Mouse (Mus musculus) T-helper 2 cell (primary cell): ENCODE data around the gene Epor.

Source experiments
- in situ Hi-C: fragments of 300-600 bp; cut with MboI, MseI; formaldehyde crosslinking; loops from one replicate; pipeline ENCODE4 v1.15.1; 2025; ENCODE audit warnings: high pct_unique_total_duplicates

The Epor gene

DNA sequence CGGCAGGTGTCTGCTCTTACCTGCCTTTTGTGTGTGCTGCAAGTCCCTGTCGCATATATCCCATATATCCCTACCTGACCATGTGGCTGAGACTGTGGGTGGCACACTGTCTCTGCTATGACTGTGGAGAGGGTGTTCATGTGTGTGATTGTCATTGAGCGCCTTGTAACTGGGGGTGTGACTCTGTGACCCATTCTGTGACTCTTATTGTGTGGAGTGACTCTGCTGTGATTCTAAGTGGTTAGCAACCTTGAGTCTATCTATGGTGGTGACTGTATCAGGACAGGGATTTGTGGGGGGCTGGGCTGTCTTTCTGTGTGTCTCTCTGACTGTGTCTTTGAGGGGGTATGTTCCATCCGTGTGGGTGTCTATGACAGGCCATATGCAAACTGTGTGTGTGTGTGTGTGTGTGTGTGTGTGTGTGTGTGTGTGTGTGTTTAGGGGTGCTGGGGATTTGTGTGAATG is 25.6 kb downstream of the Epor start:
- in situ Hi-C loops, result loop anchor here (5.0 kb wide), 1 partner anchor 85 kb away; the partner anchor contains the start of gene Dock6

DNA sequence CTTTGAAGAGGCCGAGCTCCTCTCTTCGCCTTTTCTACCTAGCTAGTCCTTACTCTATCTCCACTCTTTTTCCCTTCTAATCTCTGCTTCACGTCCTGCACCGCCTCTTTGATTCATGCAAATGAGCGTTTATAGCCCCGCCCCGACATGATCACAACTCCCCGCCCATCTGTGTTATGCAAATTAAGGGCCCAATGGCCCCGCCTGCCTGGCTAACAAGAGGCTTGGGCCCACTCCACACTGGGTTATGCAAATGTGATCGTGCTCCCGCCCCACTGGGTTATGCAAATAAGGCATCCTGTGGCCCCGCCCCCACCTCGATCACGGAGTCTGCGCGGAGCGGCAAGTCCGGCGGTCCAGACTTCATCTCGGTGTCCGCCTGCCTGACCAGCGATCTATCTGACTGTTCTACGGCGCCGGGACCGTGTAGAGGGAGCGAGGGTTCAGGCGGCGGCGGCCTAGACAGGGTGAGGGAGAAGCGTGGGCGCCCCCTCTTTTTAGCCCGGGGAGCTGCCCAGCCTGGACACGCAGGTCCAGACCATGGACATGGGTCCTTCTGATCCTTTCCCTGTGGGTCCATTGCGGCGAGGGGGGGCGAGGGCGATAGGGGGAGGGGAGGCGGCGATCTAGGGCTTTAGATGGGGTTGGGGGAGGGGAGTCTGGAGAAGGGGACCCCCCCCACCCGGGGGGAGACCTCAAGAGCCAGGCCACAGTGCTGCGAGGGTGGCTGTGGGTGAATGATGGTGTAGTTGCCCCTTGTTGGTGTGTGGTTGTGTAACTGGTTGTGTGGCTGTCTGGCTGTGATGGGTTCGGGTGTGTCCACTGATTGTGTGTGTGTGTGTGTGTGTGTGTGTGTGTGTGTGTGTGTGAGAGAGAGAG is 26.4 kb downstream of the Epor start, which contains the start of gene Plppr2:
Gene Plppr2, plus strand, starts transcription at position 342 of the 879 bp plus-strand sequence.
- in situ Hi-C loops, result loop anchor here (5.0 kb wide), 1 partner anchor 85 kb away; the partner anchor contains the start of gene Dock6

DNA sequence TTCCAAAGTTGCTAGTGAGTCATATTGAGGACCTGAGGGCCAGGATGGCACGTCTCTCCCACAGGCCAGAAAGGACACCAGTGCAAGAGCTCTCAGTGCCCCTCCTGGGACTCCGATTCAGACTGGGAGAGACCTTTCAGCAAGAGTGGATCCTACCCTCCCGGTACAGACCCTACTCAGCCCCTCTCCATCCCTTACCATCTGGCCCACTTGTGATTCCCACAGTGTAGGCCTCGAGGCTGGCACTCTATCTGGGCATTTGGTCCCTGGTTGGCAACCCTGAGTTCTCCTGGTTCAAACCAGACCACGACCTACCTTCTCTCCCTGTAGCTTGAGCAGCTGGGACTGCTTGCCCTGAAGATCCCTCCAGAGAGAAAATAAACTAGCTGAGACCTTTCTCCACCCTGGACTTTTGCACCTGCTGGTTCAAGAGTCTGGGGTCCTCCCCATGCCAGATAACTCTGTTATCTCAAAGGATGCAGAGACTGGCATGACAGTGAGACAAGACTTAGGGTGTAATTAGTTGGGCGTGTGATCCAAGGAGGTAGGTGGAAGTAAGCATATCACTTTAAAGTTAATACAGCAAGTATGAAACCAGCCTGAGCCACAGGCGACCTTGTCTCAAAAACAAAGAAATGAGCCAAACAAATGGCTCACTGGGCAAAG is 27.7 kb downstream of the Epor start:
- in situ Hi-C loops, result loop anchor here (5.0 kb wide), 1 partner anchor 83 kb away; the partner anchor contains the start of gene Dock6

DNA sequence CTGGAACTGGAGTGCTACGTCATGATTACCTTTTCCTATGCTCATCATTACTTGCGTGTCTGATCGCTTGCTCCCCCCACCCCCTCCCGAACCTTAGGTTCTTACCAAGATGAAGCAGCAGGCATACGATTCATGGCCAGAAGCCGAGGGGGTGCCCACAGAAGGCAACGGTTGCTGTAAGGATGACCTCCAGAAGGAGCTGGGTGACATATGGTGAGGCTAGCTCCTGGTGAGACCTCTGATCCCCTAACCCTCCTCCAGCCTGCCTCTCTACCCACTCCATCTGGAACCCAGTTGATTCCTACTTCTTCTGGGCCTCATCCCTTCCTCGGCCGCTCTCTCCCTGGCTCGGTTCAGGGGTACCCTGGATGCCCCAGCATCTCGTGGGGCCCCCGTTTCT is 29.3 kb downstream of the Epor start:
- in situ Hi-C loops, result no loop called here

DNA sequence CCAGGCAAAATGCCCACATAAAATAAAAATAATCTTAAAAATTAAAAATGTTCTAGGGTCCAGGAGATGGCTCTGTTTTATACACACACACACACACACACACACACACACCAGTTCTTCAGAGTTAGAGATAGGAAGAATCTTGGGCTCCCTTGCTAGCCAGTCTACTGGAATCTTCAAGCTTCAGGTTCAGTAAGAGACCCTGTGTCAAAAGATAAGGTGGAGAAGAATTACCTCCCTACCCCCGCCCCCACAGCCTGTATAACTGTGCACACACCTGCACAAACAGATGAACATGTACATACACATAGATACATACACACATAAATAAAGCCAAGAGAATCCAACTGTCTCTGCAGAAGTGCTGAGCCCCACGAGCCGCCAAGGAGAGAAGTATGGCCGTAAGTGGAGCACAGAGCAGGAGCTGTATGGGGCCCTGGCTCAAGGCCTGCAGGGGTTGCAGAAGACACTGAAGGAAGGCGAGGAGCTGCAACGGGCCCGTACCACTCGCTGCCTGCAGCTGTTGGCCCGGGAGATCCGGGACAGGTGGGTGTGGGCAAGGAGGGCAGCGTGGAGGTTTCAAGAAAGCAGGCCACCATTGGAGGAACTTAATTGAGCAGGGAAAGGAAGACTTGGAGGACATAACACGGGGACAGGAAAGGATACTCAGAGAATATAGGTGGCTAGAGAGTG is 30.7 kb downstream of the Epor start:
- in situ Hi-C loops, result no loop called here

DNA sequence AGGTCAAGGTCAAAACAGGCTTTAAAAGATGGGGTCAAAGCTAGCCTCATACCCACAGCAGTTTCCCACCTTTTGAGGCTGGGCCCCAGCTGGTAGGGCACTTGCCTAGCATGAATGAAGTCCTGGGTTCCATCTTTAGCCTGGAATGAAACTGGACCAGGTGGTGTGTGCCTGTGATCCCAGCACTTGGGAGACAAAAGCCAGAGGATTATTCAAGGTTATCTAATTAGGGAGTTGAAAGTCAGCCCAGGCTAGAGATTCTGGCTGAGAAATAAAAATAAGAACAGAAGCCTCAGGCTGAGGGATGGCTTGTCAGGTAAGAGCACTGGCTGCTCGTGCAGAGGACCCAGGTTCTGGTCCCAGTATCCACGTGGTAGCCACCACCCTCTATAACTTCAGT is 31.3 kb downstream of the Epor start:
- in situ Hi-C loops, result no loop called here

DNA sequence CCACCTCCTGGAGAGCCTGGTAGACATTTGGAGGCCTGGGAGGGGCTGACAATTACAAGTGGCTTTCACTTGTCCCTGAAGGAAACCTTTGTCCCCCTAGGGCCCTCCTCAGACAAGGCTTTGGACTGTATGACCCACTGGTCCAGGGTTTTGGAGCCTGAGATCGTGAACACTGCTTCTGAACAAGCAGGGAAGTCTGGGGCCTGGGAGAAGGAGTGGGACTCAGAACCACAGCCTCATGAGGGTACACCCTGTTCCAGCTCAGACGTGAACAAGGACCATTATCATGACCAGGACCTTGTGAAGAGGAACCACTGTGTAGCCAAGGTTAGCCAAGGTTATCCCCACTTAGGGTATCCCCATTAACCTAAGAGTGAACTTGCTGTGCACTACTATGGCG is 34.1 kb downstream of the Epor start:
- in situ Hi-C loops, result no loop called here

DNA sequence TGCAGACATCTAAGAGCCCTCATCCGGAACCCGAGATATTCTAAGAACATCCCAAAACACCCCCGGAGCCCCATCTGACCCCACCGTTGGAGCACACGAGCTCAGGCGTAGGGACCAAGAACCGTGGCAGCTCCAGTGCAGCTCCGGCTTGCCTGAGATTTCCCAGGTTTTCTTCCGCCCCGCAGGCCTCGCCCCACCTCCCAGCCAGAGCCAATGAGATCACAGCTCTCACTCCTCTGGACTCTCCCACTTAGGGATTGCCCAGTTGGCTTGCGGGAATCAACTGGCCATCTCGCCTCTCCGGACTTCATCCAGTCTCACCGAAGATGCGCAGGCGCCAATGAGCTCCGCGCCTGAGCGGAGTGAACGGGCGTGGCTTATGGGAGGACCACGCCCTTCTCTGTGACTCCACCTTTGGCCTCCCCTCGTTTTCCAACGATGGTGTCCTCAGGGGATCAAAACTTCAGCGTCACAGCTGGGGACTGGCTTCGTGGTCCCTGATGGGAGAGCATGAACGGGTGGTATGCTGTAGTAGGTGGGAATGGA is 36.0 kb downstream of the Epor start, which contains the start of the genes Ccdc159 and Tmem205:
Gene Ccdc159, plus strand, starts transcription at position 264 of the 546 bp plus-strand sequence.
Gene Tmem205, minus strand, starts transcription at position 349 of the 546 bp plus-strand sequence.
- in situ Hi-C loops, result no loop called here

DNA sequence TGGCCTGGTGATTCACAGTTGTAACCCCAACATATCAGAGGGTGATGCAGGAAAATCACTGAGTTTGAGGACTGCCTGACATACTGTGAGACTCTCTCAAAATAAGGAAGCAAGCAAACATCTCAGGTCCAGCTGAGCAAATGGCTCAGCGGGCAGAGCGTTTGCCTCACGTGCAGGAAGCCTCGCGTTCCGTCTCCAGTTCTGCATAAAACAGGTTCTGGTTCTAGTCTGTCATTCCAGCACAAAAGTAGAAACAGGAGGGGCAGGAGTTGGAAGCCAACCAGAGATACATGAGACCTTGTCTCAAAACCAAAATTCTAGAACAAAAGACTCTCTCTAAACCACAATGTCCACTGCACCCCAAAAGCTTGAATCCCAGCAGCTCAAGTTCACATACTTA is 36.5 kb downstream of the Epor start:
- in situ Hi-C loops, result no loop called here

DNA sequence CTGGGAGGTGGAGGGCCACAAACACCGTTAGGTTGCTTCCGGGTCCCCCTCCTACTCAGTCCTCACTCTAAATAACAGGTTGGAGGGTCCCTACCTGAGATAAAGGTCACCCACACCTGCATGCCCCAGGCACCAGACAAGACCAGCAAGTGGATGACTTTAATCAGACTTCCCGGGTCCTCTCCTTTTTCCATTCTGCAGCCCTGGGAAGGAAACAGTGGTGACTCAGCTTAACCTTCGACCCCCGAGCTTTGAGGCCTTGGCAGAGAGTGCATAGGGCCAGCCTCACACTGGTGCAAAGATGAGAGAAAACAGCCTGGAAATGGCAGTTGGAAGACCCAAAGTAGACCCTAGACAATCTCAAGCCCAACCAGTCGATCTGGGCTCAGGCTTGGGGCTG is 37.2 kb downstream of the Epor start:
- in situ Hi-C loops, result no loop called here

DNA sequence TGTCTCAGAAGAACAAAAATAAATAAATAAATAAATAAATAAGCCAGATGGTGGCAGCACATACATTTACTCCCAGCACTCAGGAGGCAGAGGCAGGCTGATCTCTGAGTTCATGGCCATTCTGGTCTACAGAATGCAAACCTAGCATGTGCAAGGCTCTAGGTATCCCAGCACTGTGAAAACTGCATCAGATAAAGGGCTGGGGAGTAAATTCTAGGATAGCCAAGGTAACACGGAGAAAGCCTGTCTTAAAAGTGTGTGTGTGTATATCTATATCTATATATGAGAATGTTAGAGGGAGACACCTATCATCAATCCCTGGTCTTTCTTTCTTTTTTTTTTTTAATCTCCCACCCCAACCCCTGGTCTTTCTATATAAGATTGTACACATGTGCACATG is 37.8 kb downstream of the Epor start:
- in situ Hi-C loops, result no loop called here

DNA sequence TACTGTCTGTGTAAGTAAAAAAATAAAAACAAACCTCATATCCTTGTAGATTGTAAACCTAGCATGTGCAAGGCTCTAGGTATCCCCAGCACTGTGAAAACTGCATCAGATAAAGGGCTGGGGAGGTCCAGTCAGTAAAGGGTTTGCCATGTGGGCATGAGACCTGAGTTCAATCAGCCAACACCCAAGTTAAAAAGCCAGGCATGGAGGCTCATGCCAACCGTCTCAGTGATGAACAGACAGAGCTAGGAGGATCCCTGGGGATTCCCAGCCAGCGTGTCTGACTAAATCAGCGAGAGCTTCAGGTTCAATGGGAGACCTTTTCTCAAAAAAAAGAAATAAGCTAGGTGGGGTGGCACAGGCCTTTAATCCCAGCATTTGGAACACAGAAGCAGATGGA is 38.3 kb downstream of the Epor start:
- in situ Hi-C loops, result no loop called here

DNA sequence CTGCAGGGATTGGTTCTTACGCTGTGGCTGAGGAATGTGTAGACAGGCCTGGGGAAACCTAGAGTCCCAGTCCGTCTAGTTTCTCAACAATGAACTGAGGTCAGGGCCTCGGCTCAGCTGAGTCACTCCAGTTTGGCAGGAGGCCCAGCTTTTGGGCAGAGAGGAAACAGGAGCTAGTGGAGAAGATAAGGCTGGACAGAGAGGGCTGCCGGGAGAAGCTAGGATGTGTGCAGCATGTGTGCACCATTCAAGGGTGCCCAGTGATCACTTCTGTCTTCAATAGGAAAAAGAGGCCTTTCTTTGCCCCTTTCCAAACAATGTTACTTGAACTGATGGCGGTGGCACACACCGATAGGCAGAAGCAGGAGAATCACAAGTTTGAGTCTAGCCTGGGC is 39.2 kb downstream of the Epor start:
- in situ Hi-C loops, result no loop called here

DNA sequence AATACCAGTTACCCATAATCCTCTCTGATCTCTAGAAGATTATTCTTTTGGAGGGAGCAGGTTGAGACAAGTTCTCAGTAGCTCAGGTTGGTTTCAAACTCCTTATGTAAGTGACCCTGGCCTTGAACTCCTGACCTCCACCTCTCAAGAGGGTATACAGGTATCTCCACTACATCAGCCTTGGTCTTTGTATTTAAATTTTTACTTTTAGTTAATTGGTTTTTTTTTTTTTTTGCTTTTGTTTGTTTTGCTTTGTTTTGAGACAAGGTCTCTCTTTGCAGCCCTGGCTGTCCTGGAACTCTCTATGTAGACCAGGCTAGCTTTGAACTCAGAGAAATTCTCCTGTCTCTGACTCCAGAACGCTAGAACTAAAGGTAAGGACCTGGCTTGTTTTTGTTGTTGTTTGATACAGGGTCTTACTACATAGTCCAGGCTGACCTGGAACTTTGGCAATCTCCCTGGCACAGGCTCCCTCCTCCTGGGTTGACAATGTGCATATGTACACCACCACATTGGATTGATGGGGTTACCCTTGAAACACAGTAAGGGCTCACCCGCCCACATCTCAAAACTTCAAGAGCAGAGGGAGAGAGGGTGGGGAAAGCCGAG is 39.7 kb downstream of the Epor start:
- in situ Hi-C loops, result no loop called here

DNA sequence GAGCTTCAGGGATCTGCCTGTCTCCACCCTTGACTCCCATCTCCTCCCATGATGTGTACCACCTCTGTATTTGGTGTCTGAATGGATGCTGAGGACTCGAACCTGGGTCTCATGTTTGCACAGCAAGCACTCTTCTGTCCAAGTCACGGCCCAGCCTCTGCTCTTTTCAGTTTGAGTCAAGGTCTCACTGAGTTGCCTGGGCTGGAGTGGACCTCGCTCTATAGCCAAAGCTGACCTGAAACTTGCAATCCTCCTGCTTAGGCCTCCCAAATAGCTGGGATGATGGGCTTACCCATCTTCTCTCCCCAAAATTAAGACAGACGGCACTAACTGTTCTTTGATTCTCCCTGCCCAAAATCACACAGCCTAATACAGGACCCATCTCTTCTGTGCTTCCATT is 40.3 kb downstream of the Epor start:
- in situ Hi-C loops, result no loop called here

DNA sequence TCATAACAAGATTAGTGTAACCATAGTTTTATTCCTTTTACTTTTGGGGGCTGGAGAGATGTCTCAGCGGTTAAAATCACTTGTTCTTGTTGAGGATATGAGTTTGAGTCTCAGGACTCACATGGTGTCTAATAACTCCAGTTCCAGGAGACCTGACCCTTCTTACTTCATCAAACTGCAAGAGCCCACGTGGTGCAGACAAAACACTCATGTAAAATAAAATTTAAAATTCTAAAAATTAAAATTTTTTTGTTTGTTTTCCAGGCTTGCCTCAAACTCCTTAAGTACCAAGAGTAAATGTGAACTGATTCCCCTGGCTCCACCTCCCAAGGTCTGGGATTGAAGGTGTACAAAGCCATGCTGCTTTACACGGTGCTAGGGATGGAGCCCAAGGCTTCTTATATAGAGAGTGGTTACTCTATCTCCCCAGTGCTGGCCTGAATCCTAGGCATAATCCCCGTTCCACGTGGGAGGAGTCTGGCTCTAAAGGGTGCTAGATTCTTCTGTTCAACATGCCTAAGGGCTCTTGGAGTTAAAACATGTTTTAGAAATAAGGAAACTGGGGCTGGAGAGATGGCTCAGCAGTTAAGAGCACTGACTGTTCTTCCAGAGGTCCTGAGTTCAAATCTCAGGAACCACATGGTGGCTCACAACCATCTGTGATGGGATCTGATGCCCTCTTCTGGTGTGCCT is 44.5 kb downstream of the Epor start:
- in situ Hi-C loops, result no loop called here

DNA sequence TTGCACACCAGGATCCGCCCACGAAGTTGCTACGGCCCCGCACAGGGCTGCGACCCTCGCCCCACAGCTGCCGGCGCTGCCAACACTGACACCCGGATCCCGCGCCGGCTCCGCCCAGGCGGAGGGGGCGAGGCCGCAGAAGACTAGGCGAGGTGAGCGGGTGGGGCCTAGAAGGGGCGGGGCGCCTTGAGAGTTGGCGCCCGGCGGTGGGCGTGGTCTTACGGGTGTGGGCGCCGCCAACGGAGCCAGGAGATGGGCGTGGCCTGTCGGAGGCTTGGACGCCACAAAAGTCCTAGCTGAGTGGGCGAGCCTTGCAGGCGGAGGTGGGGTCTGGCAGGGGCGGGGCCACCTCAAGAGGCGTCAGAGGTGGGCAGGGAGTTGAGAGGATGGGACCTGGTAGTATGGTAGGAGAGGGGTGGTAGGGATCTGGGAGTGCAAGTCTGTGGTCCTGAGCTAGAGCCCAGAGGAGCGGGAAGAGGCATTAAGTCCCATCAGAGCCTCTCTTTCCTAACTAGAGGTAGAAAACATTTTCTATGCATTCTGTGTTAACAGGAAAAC is 45.2 kb downstream of the Epor start, which contains the start of gene Rab3d:
Gene Rab3d, minus strand, starts transcription at position 158 of the 558 bp plus-strand sequence.
- in situ Hi-C loops, result no loop called here

DNA sequence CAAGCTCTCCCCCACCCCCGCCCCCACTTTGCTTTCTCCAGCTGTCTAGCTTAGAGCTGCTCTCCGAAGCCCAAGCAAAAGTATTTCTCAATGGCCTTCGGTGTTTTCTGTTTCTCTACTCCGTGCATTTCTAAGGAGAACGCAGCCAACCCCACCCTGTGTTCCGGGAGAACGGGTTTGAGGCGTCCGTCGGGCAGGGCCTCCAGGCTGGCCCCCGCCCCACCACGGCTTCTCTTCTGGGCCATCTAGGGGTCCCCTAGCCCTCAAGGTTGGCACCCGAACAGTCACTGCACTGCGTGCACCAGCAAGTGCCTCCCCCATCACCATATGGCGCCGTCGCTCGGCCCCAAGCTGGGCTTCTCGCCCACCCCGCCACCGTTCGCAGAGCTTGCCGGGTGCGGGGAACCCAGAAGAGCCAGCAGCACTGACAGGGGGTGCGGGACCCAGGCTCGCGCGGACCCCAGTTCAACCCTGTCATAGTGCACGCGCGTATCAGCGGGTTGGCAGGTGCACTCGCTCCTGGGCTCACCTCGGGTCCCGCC is 45.7 kb downstream of the Epor start:
- in situ Hi-C loops, result no loop called here

DNA sequence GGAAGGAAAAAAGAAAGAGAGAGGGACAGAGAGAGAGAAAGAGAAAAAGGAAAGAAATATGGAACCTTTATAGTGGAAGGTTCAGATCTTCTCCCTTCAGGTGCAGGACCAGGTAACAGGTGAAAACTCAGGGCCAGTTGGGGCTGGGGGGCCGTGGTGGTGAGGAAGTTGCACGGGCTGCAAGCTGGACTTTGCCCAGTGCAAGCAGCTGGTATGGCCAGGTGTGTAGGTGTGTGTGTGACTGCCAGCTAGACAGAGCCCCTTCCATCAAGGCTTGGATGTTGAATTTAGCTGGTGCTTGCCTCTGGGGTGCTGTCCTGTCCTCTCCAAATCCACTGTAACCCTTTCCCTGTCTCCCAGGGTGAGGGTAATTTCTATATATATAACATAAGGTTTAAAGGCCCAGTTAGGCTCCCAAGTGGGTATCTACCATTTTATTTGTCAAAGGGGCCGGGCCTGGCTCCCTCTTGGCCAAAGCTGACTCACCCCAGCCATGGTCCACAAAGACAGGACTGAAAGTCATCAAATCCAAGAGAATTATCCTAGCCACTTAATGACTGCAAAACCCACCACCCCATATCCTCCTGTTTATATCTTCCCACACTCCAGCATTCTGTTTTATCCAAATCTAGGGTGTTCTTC is 46.3 kb downstream of the Epor start:
- in situ Hi-C loops, result no loop called here
